Mouse (Mus musculus): ENCODE measurements around the gene Gopc. TPM values are rescaled to one million over a fixed set of nuclear protein-coding genes. Genes with fewer than 3 reads are reported as not detected.
"Not testable (repeated sequence)": the region's sequence is repeated elsewhere in the genome, so short reads cannot be mapped to it uniquely, and the experiment has no call there.

Gene Gopc
- polyA plus RNA-seq, 1 experiment from 2014 or later, result 21.7 TPM

- no peak for ATAC-seq (ENCODE audit: insufficient read depth, low FRiP score, low TSS enrichment)
- Histone ChIP-seq H3K36me3 (ENCODE audit: control insufficient read depth, insufficient read depth, low read length) (peaks cover 8% of the 10 kb centered on the region), H3K27ac (ENCODE audit: low read depth, low read length) (no peak overlapping the region), H3K4me2 (ENCODE audit: low read depth) (no peak overlapping the region), H3K4me3 (ENCODE audit: low read depth, low read length) (no peak overlapping the region), H3K4me1 (ENCODE audit: control insufficient read depth, insufficient read depth, low read length) (no peaks in the 10 kb centered on the region), H3K9ac (ENCODE audit: low read length) (no peak overlapping the region), H3K9me3 (ENCODE audit: control insufficient read depth, low read length) (no peaks in the 10 kb centered on the region), H3K27me3 (ENCODE audit: control insufficient read depth, insufficient read depth, low read length) (no peaks in the 10 kb centered on the region)
- peak; percentile 25 for DNase-seq (ENCODE audit: low spot score)
- 84% methylated on average over 9 of the region's 9 CpGs for WGBS
Observed at GRCm38 (mm10) chr10:52353184-52353583, 28.7 kb downstream of the Gopc start.

GRCm38 (mm10) chr10:52343324-52343723 is 38.6 kb downstream of the Gopc start:
- WGBS, result 91% methylated on average over 4 of the region's 4 CpGs
- not testable (repeated sequence) for H3K36me3 ChIP-seq (ENCODE audit: control insufficient read depth, insufficient read depth, low read length); H3K27me3 ChIP-seq (ENCODE audit: control insufficient read depth, insufficient read depth, low read length); H3K9ac ChIP-seq (ENCODE audit: low read length); H3K4me3 ChIP-seq (ENCODE audit: low read depth, low read length); H3K4me1 ChIP-seq (ENCODE audit: control insufficient read depth, insufficient read depth, low read length); H3K9me3 ChIP-seq (ENCODE audit: control insufficient read depth, low read length); ATAC-seq (ENCODE audit: insufficient read depth, low FRiP score, low TSS enrichment); H3K4me2 ChIP-seq (ENCODE audit: low read depth); H3K27ac ChIP-seq (ENCODE audit: low read depth, low read length); DNase-seq (ENCODE audit: low spot score)

GRCm38 (mm10) chr10:52331007-52331406 is 50.9 kb downstream of the Gopc start:
- Histone ChIP-seq H3K36me3 (ENCODE audit: control insufficient read depth, insufficient read depth, low read length) (no peaks in the 10 kb centered on the region), H3K9me3 (ENCODE audit: control insufficient read depth, low read length) (no peaks in the 10 kb centered on the region), H3K4me1 (ENCODE audit: control insufficient read depth, insufficient read depth, low read length) (no peaks in the 10 kb centered on the region), H3K4me3 (ENCODE audit: low read depth, low read length) (no peak overlapping the region), H3K27me3 (ENCODE audit: control insufficient read depth, insufficient read depth, low read length) (no peaks in the 10 kb centered on the region), H3K27ac (ENCODE audit: low read depth, low read length) (no peak overlapping the region), H3K9ac (ENCODE audit: low read length) (no peak overlapping the region), H3K4me2 (ENCODE audit: low read depth) (no peak overlapping the region)
- WGBS, result 6% methylated on average over 1 of the region's 1 CpGs
- DNase-seq (ENCODE audit: low spot score) (no peak), ATAC-seq (ENCODE audit: insufficient read depth, low FRiP score, low TSS enrichment) (no peak)

- ATAC-seq (ENCODE audit: insufficient read depth, low FRiP score, low TSS enrichment), result no peak
- no peaks in the 10 kb centered on the region for H3K9me3 ChIP-seq (ENCODE audit: control insufficient read depth, low read length)
- no peaks in the 10 kb centered on the region for H3K27me3 ChIP-seq (ENCODE audit: control insufficient read depth, insufficient read depth, low read length)
- H3K4me3 ChIP-seq (ENCODE audit: low read depth, low read length), result no peak overlapping the region
- no peak for DNase-seq (ENCODE audit: low spot score)
- no peak overlapping the region for H3K9ac ChIP-seq (ENCODE audit: low read length)
- no peak overlapping the region for H3K4me2 ChIP-seq (ENCODE audit: low read depth)
- WGBS, result 99% methylated on average over 3 of the region's 3 CpGs
- H3K27ac ChIP-seq (ENCODE audit: low read depth, low read length), result no peak overlapping the region
- no peaks in the 10 kb centered on the region for H3K36me3 ChIP-seq (ENCODE audit: control insufficient read depth, insufficient read depth, low read length)
- no peaks in the 10 kb centered on the region for H3K4me1 ChIP-seq (ENCODE audit: control insufficient read depth, insufficient read depth, low read length)
Observed at GRCm38 (mm10) chr10:52321918-52322317, 60.0 kb downstream of the Gopc start.

GRCm38 (mm10) chr10:52319506-52320286 is 62.2 kb downstream of the Gopc start:
- peak; percentile 41; the same call in 1 of the 2 replicates for ATAC-seq (ENCODE audit: insufficient read depth, low FRiP score, low TSS enrichment)
- Histone ChIP-seq H3K9me3 (ENCODE audit: control insufficient read depth, low read length) (no peaks in the 10 kb centered on the region), H3K9ac (ENCODE audit: low read length) (no peak overlapping the region), H3K4me2 (ENCODE audit: low read depth) (no peak overlapping the region), H3K27ac (ENCODE audit: low read depth, low read length) (no peak overlapping the region), H3K4me3 (ENCODE audit: low read depth, low read length) (no peak overlapping the region), H3K27me3 (ENCODE audit: control insufficient read depth, insufficient read depth, low read length) (no peaks in the 10 kb centered on the region), H3K4me1 (ENCODE audit: control insufficient read depth, insufficient read depth, low read length) (no peaks in the 10 kb centered on the region), H3K36me3 (ENCODE audit: control insufficient read depth, insufficient read depth, low read length) (no peaks in the 10 kb centered on the region)
- WGBS, result 94% methylated on average over 28 of the region's 28 CpGs
- no peak for DNase-seq (ENCODE audit: low spot score)

GRCm38 (mm10) chr10:52309196-52309595 is 72.7 kb downstream of the Gopc start:
- H3K4me3 ChIP-seq (ENCODE audit: low read depth, low read length), result no peak overlapping the region
- no peak for ATAC-seq (ENCODE audit: insufficient read depth, low FRiP score, low TSS enrichment)
- no peak overlapping the region for H3K27ac ChIP-seq (ENCODE audit: low read depth, low read length)
- WGBS, result 77% methylated on average over 8 of the region's 8 CpGs
- no peak overlapping the region for H3K4me2 ChIP-seq (ENCODE audit: low read depth)
- no peaks in the 10 kb centered on the region for H3K4me1 ChIP-seq (ENCODE audit: control insufficient read depth, insufficient read depth, low read length)
- no peaks in the 10 kb centered on the region for H3K27me3 ChIP-seq (ENCODE audit: control insufficient read depth, insufficient read depth, low read length)
- no peak overlapping the region for H3K9ac ChIP-seq (ENCODE audit: low read length)
- H3K9me3 ChIP-seq (ENCODE audit: control insufficient read depth, low read length), result no peaks in the 10 kb centered on the region
- DNase-seq (ENCODE audit: low spot score), result no peak
- no peaks in the 10 kb centered on the region for H3K36me3 ChIP-seq (ENCODE audit: control insufficient read depth, insufficient read depth, low read length)

GRCm38 (mm10) chr10:52304574-52304973 is 77.3 kb downstream of the Gopc start:
- no peaks in the 10 kb centered on the region for H3K36me3 ChIP-seq (ENCODE audit: control insufficient read depth, insufficient read depth, low read length)
- 75% methylated on average over 7 of the region's 7 CpGs for WGBS
- no peak overlapping the region for H3K4me2 ChIP-seq (ENCODE audit: low read depth)
- no peak overlapping the region for H3K27ac ChIP-seq (ENCODE audit: low read depth, low read length)
- no peaks in the 10 kb centered on the region for H3K4me1 ChIP-seq (ENCODE audit: control insufficient read depth, insufficient read depth, low read length)
- no peak for DNase-seq (ENCODE audit: low spot score)
- no peaks in the 10 kb centered on the region for H3K27me3 ChIP-seq (ENCODE audit: control insufficient read depth, insufficient read depth, low read length)
- ATAC-seq (ENCODE audit: insufficient read depth, low FRiP score, low TSS enrichment), result no peak
- no peak overlapping the region for H3K9ac ChIP-seq (ENCODE audit: low read length)
- no peak overlapping the region for H3K4me3 ChIP-seq (ENCODE audit: low read depth, low read length)
- H3K9me3 ChIP-seq (ENCODE audit: control insufficient read depth, low read length), result no peaks in the 10 kb centered on the region

- Histone ChIP-seq H3K27me3 (ENCODE audit: control insufficient read depth, insufficient read depth, low read length) (no peaks in the 10 kb centered on the region), H3K9me3 (ENCODE audit: control insufficient read depth, low read length) (no peaks in the 10 kb centered on the region), H3K36me3 (ENCODE audit: control insufficient read depth, insufficient read depth, low read length) (no peaks in the 10 kb centered on the region), H3K9ac (ENCODE audit: low read length) (no peak overlapping the region), H3K4me2 (ENCODE audit: low read depth) (no peak overlapping the region), H3K4me1 (ENCODE audit: control insufficient read depth, insufficient read depth, low read length) (no peaks in the 10 kb centered on the region), H3K27ac (ENCODE audit: low read depth, low read length) (no peak overlapping the region), H3K4me3 (ENCODE audit: low read depth, low read length) (no peak overlapping the region)
- no peak for DNase-seq (ENCODE audit: low spot score)
- ATAC-seq (ENCODE audit: insufficient read depth, low FRiP score, low TSS enrichment), result no peak
Observed at GRCm38 (mm10) chr10:52302271-52302670, 79.7 kb downstream of the Gopc start.

GRCm38 (mm10) chr10:52301766-52302165 is 80.2 kb downstream of the Gopc start:
- Histone ChIP-seq H3K27ac (ENCODE audit: low read depth, low read length) (no peak overlapping the region), H3K9ac (ENCODE audit: low read length) (no peak overlapping the region), H3K4me1 (ENCODE audit: control insufficient read depth, insufficient read depth, low read length) (no peaks in the 10 kb centered on the region), H3K27me3 (ENCODE audit: control insufficient read depth, insufficient read depth, low read length) (no peaks in the 10 kb centered on the region), H3K9me3 (ENCODE audit: control insufficient read depth, low read length) (no peaks in the 10 kb centered on the region), H3K4me2 (ENCODE audit: low read depth) (no peak overlapping the region), H3K36me3 (ENCODE audit: control insufficient read depth, insufficient read depth, low read length) (no peaks in the 10 kb centered on the region), H3K4me3 (ENCODE audit: low read depth, low read length) (no peak overlapping the region)
- DNase-seq (ENCODE audit: low spot score), result no peak
- ATAC-seq (ENCODE audit: insufficient read depth, low FRiP score, low TSS enrichment), result no peak
- WGBS, result 97% methylated on average over 4 of the region's 4 CpGs
